In genomic region chr19:46530449-46530990, GRCm38 (mm10) we compare ENCODE assay signal across 8 mouse cellular contexts. TPM values are rescaled to one million over a fixed set of nuclear protein-coding genes. Genes with fewer than 3 reads are reported as not detected.
DNase-seq lines count a peak whose midpoint lies in the region; ATAC-seq and TF ChIP-seq lines count a peak whose summit lies in the region.

No protein-coding gene starts in this region.

- peak overlapping the region; percentile 25; the same call in 1 of the 2 replicates for H3K4me2 ChIP-seq in stomach, postnatal 0 days (replicated peaks; ENCODE audit: low read depth)

- H3K9ac ChIP-seq in stomach, postnatal 0 days (ENCODE audit: low read length), result no peak overlapping the region; the same call in 1 of the 2 replicates

- 21% methylated on average over 8 of the region's 8 CpGs for WGBS in stomach, postnatal 0 days

- TF ChIP-seq EP300 in stomach, postnatal 0 days (optimal IDR thresholded peaks at IDR 0.05), result no peak

- peak overlapping the region; percentile 80 for H3K27ac ChIP-seq in stomach, postnatal 0 days (replicated peaks)

- DNase-seq in adrenal gland, adult (ENCODE audit: inconsistent age in 2 of 2, low spot score in 1 of 2), result peak; percentile 18 to 43
- no peak for DNase-seq in adrenal gland, postnatal 10 days
- peak; percentile 9 for DNase-seq in thymus, postnatal 4 days
- no peak for DNase-seq in thymus, postnatal 10 days (ENCODE audit: low spot score in 2 of 2)
- DNase-seq in kidney, postnatal 4 days, result peak; percentile 43 to 59
- DNase-seq in stomach, postnatal 0 days (ENCODE audit: low spot score), result no peak
- DNase-seq in spleen, postnatal 14 days (ENCODE audit: low spot score in 2 of 2), result no peak
- no peak for DNase-seq in cerebellum, adult 9-11 months

- ATAC-seq in stomach, postnatal 0 days (ENCODE audit: low FRiP score, low TSS enrichment), result no peak

- 0 out of 2 replicates have a peak, but pooled peaks have one; percentile 17 for TF ChIP-seq CTCF in stomach, postnatal 0 days (IDR thresholded peaks at IDR 0.05; ENCODE audit: low read depth)

- no peaks in the 10 kb centered on the region for H3K27me3 ChIP-seq in stomach, postnatal 0 days (ENCODE audit: control insufficient read depth, insufficient read depth, low read length)

- H3K4me1 ChIP-seq in stomach, postnatal 0 days (replicated peaks; ENCODE audit: control insufficient read depth, insufficient read depth), result peaks cover 30% of the 10 kb centered on the region

- no peak overlapping the region for H3K4me3 ChIP-seq in stomach, postnatal 0 days (ENCODE audit: low read depth, low read length)

- H3K36me3 ChIP-seq in stomach, postnatal 0 days (ENCODE audit: control insufficient read depth, insufficient read depth, low read length), result no peaks in the 10 kb centered on the region

- H3K9me3 ChIP-seq in stomach, postnatal 0 days (ENCODE audit: control insufficient read depth, low read length), result no peaks in the 10 kb centered on the region

RNA-seq across cellular contexts. Expression of gene Trim8, which starts 29.0 kb away (rescaled TPM):
- 10 to 100 TPM; 37.9 to 41.6 TPM for total RNA-seq in adrenal gland, postnatal 10 days (2021)
- polyA plus RNA-seq in stomach, postnatal 0 days (2015; fragmentation: Nextera tagmentation; extraction: Ambion mirVana), result 15.1 and 16.4 TPM in 2 replicates

RNA-seq across cellular contexts. Expression of gene Arl3, which starts 42.5 kb away (rescaled TPM):
- 10 to 100 TPM; 41.7 to 43.0 TPM for total RNA-seq in adrenal gland, postnatal 10 days (2021)
- 39.6 and 41.6 TPM in 2 replicates for polyA plus RNA-seq in stomach, postnatal 0 days (2015; fragmentation: Nextera tagmentation; extraction: Ambion mirVana)

RNA-seq across cellular contexts. Expression of gene Sfxn2, which starts 42.6 kb away (rescaled TPM):
- 10 to 100 TPM; 11.2 to 16.4 TPM for total RNA-seq in adrenal gland, postnatal 10 days (2021)
- polyA plus RNA-seq in stomach, postnatal 0 days (2015; fragmentation: Nextera tagmentation; extraction: Ambion mirVana), result 9.4 and 10.0 TPM in 2 replicates

Comparison
In these comparisons a context has a peak if more than half of its experiments do, and no peak if none do; other contexts are left out.
1. DNase-seq: peak in adrenal gland, adult (2 of 2), thymus, postnatal 4 days (single experiment) and kidney, postnatal 4 days (2 of 2); none in adrenal gland, postnatal 10 days (single experiment), thymus, postnatal 10 days (0 of 2), stomach, postnatal 0 days (single experiment), spleen, postnatal 14 days (0 of 2) and cerebellum, adult 9-11 months (single experiment).